Mouse (Mus musculus) spleen, adult 18-20 months (tissue): ENCODE data around the gene Cat.

Source experiments
- DNase-seq, 2 experiments: peaks; one replicate each; pipeline ENCODE4 v3.0.0; 2022; ENCODE audit warnings: mixed read lengths in 2 of 2

Cat gene

GRCm38 (mm10) chr2:103476657-103477056, 8.3 kb downstream of the Cat start:
- DNase-seq, result no peak

- DNase-seq, result no peak
Measured at GRCm38 (mm10) chr2:103476180-103476579, 8.8 kb downstream of the Cat start.

GRCm38 (mm10) chr2:103473362-103473761, 11.6 kb downstream of the Cat start:
- no peak for DNase-seq

- no peak for DNase-seq
Measured at GRCm38 (mm10) chr2:103466984-103467588, 17.9 kb downstream of the Cat start.

- DNase-seq, result no peak
Measured at GRCm38 (mm10) chr2:103466272-103466671, 18.7 kb downstream of the Cat start.

GRCm38 (mm10) chr2:103465429-103465828, 19.5 kb downstream of the Cat start:
- DNase-seq, result no peak

- DNase-seq, result no peak
Measured at GRCm38 (mm10) chr2:103464524-103464923, 20.4 kb downstream of the Cat start.

GRCm38 (mm10) chr2:103462746-103463145, 22.2 kb downstream of the Cat start:
- DNase-seq, result no peak

GRCm38 (mm10) chr2:103461743-103462142, 23.2 kb downstream of the Cat start:
- DNase-seq, result no peak

GRCm38 (mm10) chr2:103461210-103461609, 23.8 kb downstream of the Cat start:
- no peak for DNase-seq

- no peak for DNase-seq
Measured at GRCm38 (mm10) chr2:103459069-103459468, 25.9 kb downstream of the Cat start.

- no peak for DNase-seq
Measured at GRCm38 (mm10) chr2:103457628-103458027, 27.3 kb downstream of the Cat start.

- DNase-seq, result no peak
Measured at GRCm38 (mm10) chr2:103457048-103457447, 27.9 kb downstream of the Cat start.

- peak; percentile 64 to 86 for DNase-seq
Measured at GRCm38 (mm10) chr2:103456646-103457045, 28.3 kb downstream of the Cat start.

- no peak for DNase-seq
Measured at GRCm38 (mm10) chr2:103455748-103456147, 29.2 kb downstream of the Cat start.

GRCm38 (mm10) chr2:103452550-103452949, 32.4 kb downstream of the Cat start:
- no peak for DNase-seq

GRCm38 (mm10) chr2:103450267-103450666, 34.7 kb downstream of the Cat start:
- no peak for DNase-seq

- no peak for DNase-seq
Measured at GRCm38 (mm10) chr2:103449813-103450212, 35.1 kb downstream of the Cat start.

- no peak for DNase-seq
Measured at GRCm38 (mm10) chr2:103448947-103449560, 35.9 kb downstream of the Cat start.

GRCm38 (mm10) chr2:103446326-103446725, 38.6 kb downstream of the Cat start:
- DNase-seq, result no peak

- peak in 1 of 2 experiments; percentile 47 for DNase-seq
Measured at GRCm38 (mm10) chr2:103445776-103446175, 39.2 kb downstream of the Cat start.

- DNase-seq, result peak; percentile 14 to 63
Measured at GRCm38 (mm10) chr2:103439710-103440109, 45.2 kb downstream of the Cat start.

- no peak for DNase-seq
Measured at GRCm38 (mm10) chr2:103439071-103439622, 45.8 kb downstream of the Cat start.

GRCm38 (mm10) chr2:103436534-103436933, 48.4 kb downstream of the Cat start:
- DNase-seq, result no peak

- DNase-seq, result no peak
Measured at GRCm38 (mm10) chr2:103435110-103435509, 49.9 kb downstream of the Cat start.
